Mouse (Mus musculus): Measurements from ENCODE around the gene Elmo1.

Gene Elmo1

GRCm38 (mm10) chr13:20472891-20473539 is 382.6 kb downstream of the Elmo1 start:
- peak; percentile 52 for DNase-seq (ENCODE audit: low spot score)

GRCm38 (mm10) chr13:20473641-20474078 is 383.3 kb downstream of the Elmo1 start:
- DNase-seq (ENCODE audit: low spot score), result no peak

- no peak for DNase-seq (ENCODE audit: low spot score)
Observed at GRCm38 (mm10) chr13:20474600-20474999, 384.2 kb downstream of the Elmo1 start.

GRCm38 (mm10) chr13:20481805-20482204 is 391.4 kb downstream of the Elmo1 start:
- DNase-seq (ENCODE audit: low spot score), result no peak

GRCm38 (mm10) chr13:20489110-20489509 is 398.7 kb downstream of the Elmo1 start:
- DNase-seq (ENCODE audit: low spot score), result no peak

- no peak for DNase-seq (ENCODE audit: low spot score)
Observed at GRCm38 (mm10) chr13:20489698-20490417, 399.5 kb downstream of the Elmo1 start.

- no peak for DNase-seq (ENCODE audit: low spot score)
Observed at GRCm38 (mm10) chr13:20490860-20491594, 400.6 kb downstream of the Elmo1 start.

GRCm38 (mm10) chr13:20491666-20492065 is 401.3 kb downstream of the Elmo1 start:
- DNase-seq (ENCODE audit: low spot score), result no peak

GRCm38 (mm10) chr13:20494047-20494739 is 403.8 kb downstream of the Elmo1 start:
- no peak for DNase-seq (ENCODE audit: low spot score)

GRCm38 (mm10) chr13:20501923-20502322 is 411.5 kb downstream of the Elmo1 start:
- no peak for DNase-seq (ENCODE audit: low spot score)

GRCm38 (mm10) chr13:20503371-20503770 is 413.0 kb downstream of the Elmo1 start:
- no peak for DNase-seq (ENCODE audit: low spot score)

GRCm38 (mm10) chr13:20507381-20508129 is 417.2 kb downstream of the Elmo1 start:
- DNase-seq (ENCODE audit: low spot score), result no peak

- no peak for DNase-seq (ENCODE audit: low spot score)
Observed at GRCm38 (mm10) chr13:20511026-20511425, 420.6 kb downstream of the Elmo1 start.

GRCm38 (mm10) chr13:20512317-20513240 is 422.2 kb downstream of the Elmo1 start:
- no peak for DNase-seq (ENCODE audit: low spot score)

- DNase-seq (ENCODE audit: low spot score), result no peak
Observed at GRCm38 (mm10) chr13:20514721-20515120, 424.3 kb downstream of the Elmo1 start.

GRCm38 (mm10) chr13:20516096-20516495 is 425.7 kb downstream of the Elmo1 start:
- DNase-seq (ENCODE audit: low spot score), result no peak

GRCm38 (mm10) chr13:20517702-20518101 is 427.3 kb downstream of the Elmo1 start:
- no peak for DNase-seq (ENCODE audit: low spot score)

GRCm38 (mm10) chr13:20521492-20521891 is 431.1 kb downstream of the Elmo1 start:
- no peak for DNase-seq (ENCODE audit: low spot score)

GRCm38 (mm10) chr13:20523671-20524070 is 433.3 kb downstream of the Elmo1 start:
- DNase-seq (ENCODE audit: low spot score), result no peak

GRCm38 (mm10) chr13:20525844-20526243 is 435.4 kb downstream of the Elmo1 start:
- no peak for DNase-seq (ENCODE audit: low spot score)
